Mouse (Mus musculus): ENCODE results near the gene Nt5dc3. TPM values are rescaled to one million over a fixed set of nuclear protein-coding genes. Genes with fewer than 3 reads are reported as not detected.

The Nt5dc3 gene
- polyA plus RNA-seq, 1 experiment from 2014 or later: 4.6 TPM

- Histone ChIP-seq H3K4me1 (peaks cover 15% of the 10 kb centered on the region; the same call in 1 of the 2 replicates), H3K27me3 (replicated peaks) (peaks cover 10% of the 10 kb centered on the region), H3K4me3 (no peak overlapping the region), H3K27ac (no peak overlapping the region), H3K36me3 (no peaks in the 10 kb centered on the region), H3K9ac (no peak overlapping the region), H3K9me3 (no peaks in the 10 kb centered on the region), H3K4me2 (replicated peaks) (no peak overlapping the region)
- ATAC-seq (ENCODE audit: low FRiP score, low read depth): no peak
- WGBS: 56% methylated on average over 5 of the region's 5 CpGs
Observed at GRCm38 (mm10) chr10:86782656-86783055, 3.9 kb downstream of the Nt5dc3 start.

- H3K27me3 ChIP-seq (replicated peaks): peaks cover 10% of the 10 kb centered on the region
- H3K4me2 ChIP-seq (replicated peaks): no peak overlapping the region
- peaks cover 10% of the 10 kb centered on the region; the same call in 1 of the 2 replicates for H3K4me1 ChIP-seq
- H3K36me3 ChIP-seq: no peaks in the 10 kb centered on the region
- H3K9ac ChIP-seq: no peak overlapping the region
- no peak overlapping the region for H3K27ac ChIP-seq
- no peak overlapping the region for H3K4me3 ChIP-seq
- H3K9me3 ChIP-seq: no peaks in the 10 kb centered on the region
- 83% methylated on average over 5 of the region's 5 CpGs for WGBS
- ATAC-seq (ENCODE audit: low FRiP score, low read depth): no peak
Observed at GRCm38 (mm10) chr10:86783561-86783960, 4.8 kb downstream of the Nt5dc3 start.

- no peaks in the 10 kb centered on the region for H3K36me3 ChIP-seq
- H3K27ac ChIP-seq: no peak overlapping the region
- H3K4me2 ChIP-seq (replicated peaks): no peak overlapping the region
- H3K9me3 ChIP-seq: no peaks in the 10 kb centered on the region
- peaks cover 10% of the 10 kb centered on the region for H3K27me3 ChIP-seq (replicated peaks)
- H3K9ac ChIP-seq: no peak overlapping the region
- peaks cover 8% of the 10 kb centered on the region; the same call in 1 of the 2 replicates for H3K4me1 ChIP-seq
- H3K4me3 ChIP-seq: no peak overlapping the region
- no peak for ATAC-seq (ENCODE audit: low FRiP score, low read depth)
- WGBS: 83% methylated on average over 5 of the region's 5 CpGs
Observed at GRCm38 (mm10) chr10:86784126-86784675, 5.4 kb downstream of the Nt5dc3 start.

- no peaks in the 10 kb centered on the region for H3K4me1 ChIP-seq
- peaks cover 6% of the 10 kb centered on the region for H3K27me3 ChIP-seq (replicated peaks)
- no peak overlapping the region for H3K27ac ChIP-seq
- H3K4me3 ChIP-seq: no peak overlapping the region
- no peak for ATAC-seq (ENCODE audit: low FRiP score, low read depth)
- no peaks in the 10 kb centered on the region for H3K9me3 ChIP-seq
- no peaks in the 10 kb centered on the region for H3K36me3 ChIP-seq
- 66% methylated on average over 2 of the region's 2 CpGs for WGBS
- no peak overlapping the region for H3K9ac ChIP-seq
- no peak overlapping the region for H3K4me2 ChIP-seq (replicated peaks)
Observed at GRCm38 (mm10) chr10:86785396-86785795, 6.6 kb downstream of the Nt5dc3 start.

- 90% methylated on average over 5 of the region's 5 CpGs for WGBS
Observed at GRCm38 (mm10) chr10:86786083-86786482, 7.3 kb downstream of the Nt5dc3 start.

GRCm38 (mm10) chr10:86788193-86788592 lies 9.4 kb downstream of the Nt5dc3 start:
- no peak for ATAC-seq (ENCODE audit: low FRiP score, low read depth)
- no peaks in the 10 kb centered on the region for H3K36me3 ChIP-seq
- no peaks in the 10 kb centered on the region for H3K27me3 ChIP-seq (replicated peaks)
- no peak overlapping the region for H3K9ac ChIP-seq
- 46% methylated on average over 5 of the region's 5 CpGs for WGBS
- H3K4me3 ChIP-seq: no peak overlapping the region
- H3K4me2 ChIP-seq (replicated peaks): no peak overlapping the region
- 0 out of 2 replicates have a peak, but pooled peaks cover 8% of the 10 kb centered on the region for H3K4me1 ChIP-seq
- H3K9me3 ChIP-seq: no peaks in the 10 kb centered on the region
- H3K27ac ChIP-seq: no peak overlapping the region

More at GRCm38 (mm10) chr10:86786083-86786482, 7.3 kb downstream of the Nt5dc3 start:
- Histone ChIP-seq H3K27ac (no peak overlapping the region), H3K4me2 (replicated peaks) (no peak overlapping the region), H3K36me3 (no peaks in the 10 kb centered on the region), H3K9me3 (no peaks in the 10 kb centered on the region), H3K4me1 (0 out of 2 replicates have a peak, but pooled peaks cover under 1% of the 10 kb centered on the region), H3K9ac (no peak overlapping the region), H3K4me3 (no peak overlapping the region), H3K27me3 (replicated peaks) (peaks cover 2% of the 10 kb centered on the region)
- no peak for ATAC-seq (ENCODE audit: low FRiP score, low read depth)

- Histone ChIP-seq H3K27me3 (replicated peaks) (no peaks in the 10 kb centered on the region), H3K9ac (no peak overlapping the region), H3K4me1 (0 out of 2 replicates have a peak, but pooled peaks cover 8% of the 10 kb centered on the region), H3K36me3 (no peaks in the 10 kb centered on the region), H3K4me2 (replicated peaks) (no peak overlapping the region), H3K4me3 (no peak overlapping the region), H3K27ac (no peak overlapping the region), H3K9me3 (no peaks in the 10 kb centered on the region)
- no peak for ATAC-seq (ENCODE audit: low FRiP score, low read depth)
- 65% methylated on average over 7 of the region's 7 CpGs for WGBS
Observed at GRCm38 (mm10) chr10:86789146-86789672, 10.4 kb downstream of the Nt5dc3 start.

- H3K27ac ChIP-seq: no peak overlapping the region
- 73% methylated on average over 7 of the region's 7 CpGs for WGBS
- H3K9me3 ChIP-seq: no peaks in the 10 kb centered on the region
- no peak overlapping the region for H3K9ac ChIP-seq
- H3K4me2 ChIP-seq (replicated peaks): no peak overlapping the region
- ATAC-seq (ENCODE audit: low FRiP score, low read depth): no peak
- H3K27me3 ChIP-seq (replicated peaks): no peaks in the 10 kb centered on the region
- H3K4me1 ChIP-seq: 0 out of 2 replicates have a peak, but pooled peaks cover 8% of the 10 kb centered on the region
- H3K36me3 ChIP-seq: no peaks in the 10 kb centered on the region
- H3K4me3 ChIP-seq: no peak overlapping the region
Observed at GRCm38 (mm10) chr10:86791507-86792184, 12.8 kb downstream of the Nt5dc3 start.

GRCm38 (mm10) chr10:86793509-86793951 lies 14.7 kb downstream of the Nt5dc3 start:
- no peaks in the 10 kb centered on the region for H3K9me3 ChIP-seq
- ATAC-seq (ENCODE audit: low FRiP score, low read depth): no peak
- no peak overlapping the region for H3K4me3 ChIP-seq
- no peaks in the 10 kb centered on the region for H3K27me3 ChIP-seq (replicated peaks)
- H3K4me2 ChIP-seq (replicated peaks): no peak overlapping the region
- no peaks in the 10 kb centered on the region for H3K36me3 ChIP-seq
- H3K4me1 ChIP-seq: 0 out of 2 replicates have a peak, but pooled peaks cover 8% of the 10 kb centered on the region
- no peak overlapping the region for H3K27ac ChIP-seq
- no peak overlapping the region for H3K9ac ChIP-seq
- 74% methylated on average over 2 of the region's 2 CpGs for WGBS

GRCm38 (mm10) chr10:86794196-86794595 lies 15.4 kb downstream of the Nt5dc3 start:
- Histone ChIP-seq H3K9me3 (no peaks in the 10 kb centered on the region), H3K27ac (no peak overlapping the region), H3K4me1 (0 out of 2 replicates have a peak, but pooled peaks cover 8% of the 10 kb centered on the region), H3K9ac (no peak overlapping the region), H3K27me3 (replicated peaks) (no peaks in the 10 kb centered on the region), H3K4me3 (no peak overlapping the region), H3K4me2 (replicated peaks) (no peak overlapping the region), H3K36me3 (no peaks in the 10 kb centered on the region)
- no peak for ATAC-seq (ENCODE audit: low FRiP score, low read depth)
- 90% methylated on average over 4 of the region's 4 CpGs for WGBS

- no peak overlapping the region for H3K27ac ChIP-seq
- 92% methylated on average over 9 of the region's 9 CpGs for WGBS
- no peak overlapping the region for H3K9ac ChIP-seq
- no peak for ATAC-seq (ENCODE audit: low FRiP score, low read depth)
- H3K4me1 ChIP-seq: 0 out of 2 replicates have a peak, but pooled peaks cover 8% of the 10 kb centered on the region
- no peaks in the 10 kb centered on the region for H3K9me3 ChIP-seq
- H3K27me3 ChIP-seq (replicated peaks): no peaks in the 10 kb centered on the region
- no peak overlapping the region for H3K4me2 ChIP-seq (replicated peaks)
- no peak overlapping the region for H3K4me3 ChIP-seq
- no peaks in the 10 kb centered on the region for H3K36me3 ChIP-seq
Observed at GRCm38 (mm10) chr10:86794794-86795535, 16.2 kb downstream of the Nt5dc3 start.

Data from neural tube, embryonic 12.5 days (tissue).